Mouse (Mus musculus) forebrain, embryonic 12.5 days (tissue): ENCODE results near the gene Gm21970. TPM values are rescaled to one million over a fixed set of nuclear protein-coding genes. Genes with fewer than 3 reads are reported as not detected.

ENCODE experiments used
- ATAC-seq: fragments of 200-750 bp; cut with Nextera tagmentation; 2 replicates; pipeline ENCODE4 v1.8.0; 2017; ENCODE audit warnings: moderate TSS enrichment; ENCODE audit not compliant: low FRiP score
- H3K27ac ChIP-seq: fragments of 300-500 bp; sonication (generic); 2 replicates; pipeline ENCODE4 v1.5.1; 2016; ENCODE audit warnings: mild to moderate bottlenecking
- H3K27me3 ChIP-seq: fragments of 300-500 bp; sonication (generic); 2 replicates; pipeline ENCODE4 v1.6.1; 2016; ENCODE audit warnings: mild to moderate bottlenecking
- H3K36me3 ChIP-seq: fragments of 300-500 bp; sonication (generic); replicated peaks from 2 replicates; pipeline ENCODE4 v1.6.1; 2016; ENCODE audit warnings: mild to moderate bottlenecking
- H3K4me1 ChIP-seq: fragments of 300-500 bp; sonication (generic); 2 replicates; pipeline ENCODE4 v1.6.1; 2016
- H3K4me2 ChIP-seq: fragments of 300-500 bp; sonication (generic); 2 replicates; pipeline ENCODE4 v1.6.1; 2016; ENCODE audit warnings: mild to moderate bottlenecking, moderate library complexity
- H3K4me3 ChIP-seq: fragments of 300-500 bp; sonication (generic); replicated peaks from 2 replicates; pipeline ENCODE4 v1.5.1; 2016; ENCODE audit warnings: mild to moderate bottlenecking
- H3K9ac ChIP-seq: fragments of 300-500 bp; sonication (generic); 2 replicates; pipeline ENCODE4 v1.6.1; 2016; ENCODE audit warnings: mild to moderate bottlenecking
- H3K9me3 ChIP-seq: fragments of 300-500 bp; sonication (generic); 2 replicates; pipeline ENCODE4 v1.6.1; 2016
- WGBS: fragments of 180-500 bp; shearing (Covaris S2); methylation state at CpG from one replicate; pipeline ENCODE4 v1.1.7; 2016; 5-methylcytosine and 5-hydroxymethylcytosine counted together
- polyA plus RNA-seq: library from polyadenylated mRNA; unstranded; fragments of >200 nt; fragmentation: Nextera tagmentation; extraction: Ambion mirVana; gene quantifications from 2 replicates; pipeline ENCODE4 v1.2.1, GENCODE M21; 2016

The Gm21970 gene
- polyA plus RNA-seq, 1 experiment from 2014 or later = not detected

- peaks cover 69% of the 10 kb centered on the region for H3K36me3 ChIP-seq
These were observed 1.4 kb upstream of the Gm21970 start for GRCm38 (mm10) chr16:91390100-91390499.

GRCm38 (mm10) chr16:91394826-91395410 is 3.4 kb downstream of the Gm21970 start:
- no peak for ATAC-seq
- 91% methylated on average over 4 of the region's 4 CpGs for WGBS
- Histone ChIP-seq H3K4me3 (no peak overlapping the region), H3K27ac (no peak overlapping the region), H3K36me3 (peaks cover 42% of the 10 kb centered on the region), H3K4me1 (no peaks in the 10 kb centered on the region), H3K9ac (no peak overlapping the region), H3K27me3 (no peaks in the 10 kb centered on the region), H3K9me3 (no peaks in the 10 kb centered on the region), H3K4me2 (no peak overlapping the region)

More at GRCm38 (mm10) chr16:91390100-91390499, 1.4 kb upstream of the Gm21970 start:
- H3K4me3 ChIP-seq = no peak overlapping the region
- no peak for ATAC-seq
- no peak overlapping the region for H3K4me2 ChIP-seq
- WGBS = 87% methylated on average over 4 of the region's 4 CpGs
- H3K27ac ChIP-seq = no peak overlapping the region
- no peaks in the 10 kb centered on the region for H3K27me3 ChIP-seq
- peaks cover 6% of the 10 kb centered on the region; the same call in 1 of the 2 replicates for H3K4me1 ChIP-seq
- no peak overlapping the region for H3K9ac ChIP-seq
- no peaks in the 10 kb centered on the region; the same call in 1 of the 2 replicates for H3K9me3 ChIP-seq

- no peak overlapping the region for H3K4me3 ChIP-seq
- H3K9me3 ChIP-seq = no peaks in the 10 kb centered on the region
- H3K4me2 ChIP-seq = no peak overlapping the region
- H3K27ac ChIP-seq = no peak overlapping the region
- H3K36me3 ChIP-seq = peaks cover 42% of the 10 kb centered on the region
- H3K27me3 ChIP-seq = no peaks in the 10 kb centered on the region
- no peaks in the 10 kb centered on the region for H3K4me1 ChIP-seq
- WGBS = 47% methylated on average over 8 of the region's 8 CpGs
- no peak for ATAC-seq
- no peak overlapping the region for H3K9ac ChIP-seq
These were observed 4.3 kb downstream of the Gm21970 start for GRCm38 (mm10) chr16:91395633-91396392.

- Histone ChIP-seq H3K27me3 (no peaks in the 10 kb centered on the region), H3K4me3 (no peak overlapping the region), H3K36me3 (peaks cover 38% of the 10 kb centered on the region), H3K27ac (no peak overlapping the region), H3K4me1 (no peaks in the 10 kb centered on the region), H3K4me2 (no peak overlapping the region), H3K9ac (no peak overlapping the region), H3K9me3 (no peaks in the 10 kb centered on the region)
- WGBS = 84% methylated on average over 10 of the region's 10 CpGs
- ATAC-seq = no peak
These were observed 5.5 kb downstream of the Gm21970 start for GRCm38 (mm10) chr16:91396844-91397537.

- no peak for ATAC-seq
- H3K36me3 ChIP-seq = peaks cover 28% of the 10 kb centered on the region
- H3K4me3 ChIP-seq = no peak overlapping the region
- H3K9ac ChIP-seq = no peak overlapping the region
- no peaks in the 10 kb centered on the region for H3K4me1 ChIP-seq
- 90% methylated on average over 12 of the region's 12 CpGs for WGBS
- no peaks in the 10 kb centered on the region for H3K27me3 ChIP-seq
- no peak overlapping the region for H3K4me2 ChIP-seq
- H3K9me3 ChIP-seq = no peaks in the 10 kb centered on the region
- no peak overlapping the region for H3K27ac ChIP-seq
These were observed 6.5 kb downstream of the Gm21970 start for GRCm38 (mm10) chr16:91398030-91398429.

GRCm38 (mm10) chr16:91398944-91399343 is 7.4 kb downstream of the Gm21970 start:
- no peaks in the 10 kb centered on the region for H3K9me3 ChIP-seq
- peaks cover 23% of the 10 kb centered on the region for H3K36me3 ChIP-seq
- no peaks in the 10 kb centered on the region for H3K4me1 ChIP-seq
- 93% methylated on average over 7 of the region's 7 CpGs for WGBS
- no peaks in the 10 kb centered on the region for H3K27me3 ChIP-seq
- ATAC-seq = no peak
- H3K9ac ChIP-seq = no peak overlapping the region
- H3K4me3 ChIP-seq = no peak overlapping the region
- no peak overlapping the region for H3K4me2 ChIP-seq
- no peak overlapping the region for H3K27ac ChIP-seq

- ATAC-seq = no peak
- WGBS = 88% methylated on average over 6 of the region's 6 CpGs
- Histone ChIP-seq H3K9ac (no peak overlapping the region), H3K4me2 (no peak overlapping the region), H3K4me3 (no peak overlapping the region), H3K27me3 (peaks cover 8% of the 10 kb centered on the region), H3K36me3 (peaks cover 15% of the 10 kb centered on the region), H3K27ac (no peak overlapping the region), H3K4me1 (peaks cover 12% of the 10 kb centered on the region), H3K9me3 (no peaks in the 10 kb centered on the region)
These were observed 10.1 kb downstream of the Gm21970 start for GRCm38 (mm10) chr16:91401569-91402165.

GRCm38 (mm10) chr16:91403784-91404183 is 12.3 kb downstream of the Gm21970 start:
- Histone ChIP-seq H3K4me1 (peaks cover 16% of the 10 kb centered on the region), H3K36me3 (peaks cover 10% of the 10 kb centered on the region), H3K9ac (no peak overlapping the region), H3K4me2 (no peak overlapping the region), H3K27ac (no peak overlapping the region), H3K27me3 (peaks cover 8% of the 10 kb centered on the region), H3K9me3 (no peaks in the 10 kb centered on the region), H3K4me3 (no peak overlapping the region)
- no peak for ATAC-seq
- WGBS = 83% methylated on average over 9 of the region's 9 CpGs

- no peak overlapping the region for H3K4me3 ChIP-seq
- peaks cover 8% of the 10 kb centered on the region for H3K27me3 ChIP-seq
- H3K4me2 ChIP-seq = no peak overlapping the region
- H3K36me3 ChIP-seq = peaks cover 10% of the 10 kb centered on the region
- H3K9me3 ChIP-seq = no peaks in the 10 kb centered on the region
- 93% methylated on average over 8 of the region's 8 CpGs for WGBS
- H3K27ac ChIP-seq = no peak overlapping the region
- no peak for ATAC-seq
- peaks cover 16% of the 10 kb centered on the region for H3K4me1 ChIP-seq
- no peak overlapping the region for H3K9ac ChIP-seq
These were observed 12.7 kb downstream of the Gm21970 start for GRCm38 (mm10) chr16:91404187-91404586.

GRCm38 (mm10) chr16:91404828-91405577 is 13.5 kb downstream of the Gm21970 start:
- Histone ChIP-seq H3K27ac (no peak overlapping the region), H3K9ac (no peak overlapping the region), H3K4me3 (no peak overlapping the region), H3K27me3 (peaks cover 8% of the 10 kb centered on the region), H3K9me3 (no peaks in the 10 kb centered on the region), H3K4me1 (peaks cover 16% of the 10 kb centered on the region), H3K4me2 (no peak overlapping the region), H3K36me3 (peaks cover 10% of the 10 kb centered on the region)
- ATAC-seq = no peak
- WGBS = 69% methylated on average over 10 of the region's 10 CpGs

- ATAC-seq = peak; percentile 84
- Histone ChIP-seq H3K9me3 (no peaks in the 10 kb centered on the region), H3K27ac (no peak within 1 kb of the TSS), H3K9ac (peak within 1 kb of the TSS; percentile 73), H3K4me2 (peak within 1 kb of the TSS; percentile 98), H3K4me3 (peak within 1 kb of the TSS; percentile 61), H3K4me1 (peaks cover 16% of the 10 kb centered on the region), H3K27me3 (peaks cover 8% of the 10 kb centered on the region), H3K36me3 (peaks cover 10% of the 10 kb centered on the region)
- 8% methylated on average over 49 of the region's 51 CpGs for WGBS
These were observed 14.4 kb downstream of the Gm21970 start, which contains the start of gene Il10rb for GRCm38 (mm10) chr16:91405640-91406584. Il10rb (plus strand) TSS chr16:91406164.
